Mouse (Mus musculus): ENCODE results near the gene Lrrc7.

Gene Lrrc7

DNA sequence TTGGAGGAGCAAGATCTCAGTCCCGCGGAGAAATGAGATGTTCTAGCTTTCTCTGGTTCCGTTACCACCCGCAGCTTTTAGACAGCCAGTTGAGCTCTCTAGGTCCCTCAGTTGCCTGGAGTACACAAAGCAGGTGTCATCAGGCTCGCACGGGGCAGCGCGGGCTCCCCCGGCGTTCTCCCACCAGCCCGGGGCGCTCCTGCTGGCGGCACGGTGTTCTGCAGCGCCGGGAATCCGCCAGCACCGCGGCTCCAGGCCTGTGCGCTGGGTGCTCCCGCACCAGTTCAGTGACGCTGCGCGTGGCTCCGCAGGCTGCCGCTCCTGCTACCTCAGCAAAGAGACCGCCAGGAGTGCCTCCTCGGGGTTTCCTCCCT, at the start of gene Lrrc7:
Lrrc7 (minus strand) TSS at position 235 of the 374 bp plus-strand sequence.
- DNase-seq (ENCODE audit: low spot score): no peak

DNA sequence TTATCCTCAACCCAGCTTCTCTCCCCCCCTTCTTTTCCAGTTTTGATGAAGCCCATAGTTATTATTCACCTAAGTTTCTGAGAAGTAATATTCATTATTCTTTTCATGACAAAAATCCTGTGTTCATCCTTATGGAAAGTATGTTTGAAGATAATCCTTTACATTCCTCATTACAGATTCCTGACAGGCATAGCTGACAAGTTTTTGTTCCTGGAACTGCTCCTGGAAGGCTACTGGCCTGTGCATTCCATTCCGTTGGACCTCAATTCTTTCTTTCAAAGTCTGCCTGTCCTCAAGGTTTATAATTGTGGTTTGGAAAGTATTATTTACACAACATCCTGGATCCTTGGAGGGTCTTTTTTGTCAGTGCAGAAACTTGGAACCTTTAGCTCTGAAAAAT, 45.0 kb upstream of the Lrrc7 start:
- DNase-seq (ENCODE audit: low spot score): no peak

DNA sequence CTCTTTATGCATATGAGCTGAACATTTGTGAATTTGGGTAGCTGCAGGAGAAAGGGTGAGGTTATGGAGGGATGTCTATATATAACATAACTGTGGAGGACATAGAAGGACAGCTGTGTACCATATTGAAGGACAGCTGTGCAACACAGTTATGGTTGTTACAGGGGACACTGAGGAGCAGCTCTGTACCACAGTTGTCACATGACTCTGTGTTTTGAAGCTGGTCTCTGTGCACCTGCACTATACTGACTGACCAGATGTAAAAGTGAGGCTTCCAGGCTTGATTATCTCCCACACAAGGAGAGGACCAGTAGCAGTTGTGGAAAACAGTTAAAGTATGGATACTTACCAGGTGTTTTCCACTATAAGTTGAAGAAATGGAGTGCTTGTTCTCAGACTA, 43.3 kb upstream of the Lrrc7 start:
- DNase-seq (ENCODE audit: low spot score): no peak

DNA sequence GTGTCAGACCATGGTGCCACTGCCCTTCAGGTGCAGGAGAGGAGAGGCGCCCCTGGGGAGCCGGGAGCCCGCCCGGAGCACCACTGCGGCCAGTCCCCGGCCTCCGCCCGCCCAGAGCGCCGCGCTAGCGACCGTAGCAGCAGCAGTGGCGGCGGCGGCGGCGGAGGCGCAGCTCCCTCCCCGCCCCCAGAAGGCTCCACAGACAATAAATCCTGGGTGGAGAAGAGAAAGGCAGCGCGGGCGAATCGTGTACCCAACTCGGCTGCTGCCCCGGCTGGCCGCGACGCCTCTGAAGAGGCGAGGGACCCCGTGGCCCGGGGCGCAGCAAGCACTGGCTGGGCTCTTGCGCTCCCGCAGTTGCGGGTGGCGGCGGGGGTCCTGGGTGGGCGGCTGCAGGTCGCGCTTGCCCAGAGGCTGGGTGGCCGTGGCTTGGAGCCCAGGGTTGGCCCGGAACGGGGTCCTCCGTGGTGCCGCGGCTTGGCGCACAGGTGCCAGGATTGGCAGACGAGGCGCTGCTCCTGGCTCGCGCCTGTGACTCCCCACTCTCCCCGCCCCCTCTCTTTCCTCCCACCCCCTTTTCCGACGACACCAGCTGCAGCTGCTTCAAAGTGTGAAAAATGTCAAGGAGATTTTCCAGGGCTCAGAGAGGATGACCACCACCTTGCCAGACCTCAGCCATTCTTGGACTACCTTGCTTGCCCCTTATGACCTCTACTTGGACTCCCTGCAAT, 600 bp downstream of the Lrrc7 start:
- no peak for DNase-seq (ENCODE audit: low spot score)

DNA sequence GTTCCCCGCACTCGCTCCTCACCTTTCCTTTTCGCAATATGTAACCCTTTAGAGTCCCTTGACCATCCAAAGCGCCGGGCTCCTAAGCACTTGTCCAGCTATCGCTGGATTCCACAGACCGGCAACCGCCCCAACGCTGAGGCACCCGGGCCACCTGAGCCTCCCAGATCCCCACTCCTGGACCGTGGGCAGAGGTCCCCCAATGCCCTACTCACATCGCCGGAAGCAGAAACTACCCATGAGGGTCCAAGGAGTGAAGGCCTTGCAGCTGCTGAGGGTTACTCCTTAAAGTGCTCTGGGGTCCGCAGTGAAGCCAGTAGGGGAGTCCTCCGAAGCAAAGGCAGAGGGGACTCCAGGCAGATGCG, 1.1 kb downstream of the Lrrc7 start:
- DNase-seq (ENCODE audit: low spot score): no peak

DNA sequence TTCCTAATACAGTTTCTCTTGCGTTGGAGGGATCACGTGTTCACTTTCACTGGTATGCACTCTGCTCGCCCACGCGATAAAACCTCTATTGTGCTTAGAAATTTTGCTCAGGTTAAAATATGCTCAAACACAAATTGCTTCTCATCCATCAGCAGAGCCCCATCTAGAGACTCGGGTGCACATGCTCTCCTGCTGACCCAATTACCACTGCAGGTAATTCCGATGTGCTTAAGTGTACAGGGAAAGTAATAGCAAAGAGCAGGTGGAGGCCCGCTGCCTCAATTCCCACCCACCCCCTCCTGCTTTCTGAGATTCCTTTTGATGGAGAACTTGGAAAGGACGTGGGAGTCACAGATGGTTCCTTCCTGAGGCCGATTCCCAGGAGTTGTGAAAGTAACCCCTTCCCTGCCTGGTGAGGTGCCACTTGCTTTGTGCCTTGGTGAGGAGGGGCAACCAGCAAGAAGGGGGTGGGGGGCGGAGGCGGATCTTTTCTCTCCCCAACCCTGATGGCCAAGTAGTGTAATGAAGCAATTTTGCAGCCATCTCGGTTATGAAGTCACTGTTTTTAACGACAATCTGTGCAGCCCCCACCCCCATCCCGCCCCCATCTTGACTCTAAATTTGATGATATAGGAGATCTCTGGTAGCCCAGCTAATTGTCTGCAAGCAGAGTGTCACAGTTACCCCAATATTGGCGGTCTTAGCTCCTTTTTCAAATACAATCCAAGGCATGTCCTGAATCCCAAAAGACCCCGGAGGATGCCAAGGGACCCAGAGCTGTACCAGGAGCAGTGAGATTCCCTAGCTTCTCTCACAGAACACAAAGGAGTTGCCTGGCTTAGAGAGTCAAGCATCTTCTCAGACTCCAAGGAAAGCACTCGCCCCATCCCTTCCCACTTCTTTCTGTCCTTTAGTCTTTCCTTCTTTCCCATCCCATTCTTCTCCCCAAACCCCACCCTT, 2.0 kb downstream of the Lrrc7 start:
- no peak for DNase-seq (ENCODE audit: low spot score)

DNA sequence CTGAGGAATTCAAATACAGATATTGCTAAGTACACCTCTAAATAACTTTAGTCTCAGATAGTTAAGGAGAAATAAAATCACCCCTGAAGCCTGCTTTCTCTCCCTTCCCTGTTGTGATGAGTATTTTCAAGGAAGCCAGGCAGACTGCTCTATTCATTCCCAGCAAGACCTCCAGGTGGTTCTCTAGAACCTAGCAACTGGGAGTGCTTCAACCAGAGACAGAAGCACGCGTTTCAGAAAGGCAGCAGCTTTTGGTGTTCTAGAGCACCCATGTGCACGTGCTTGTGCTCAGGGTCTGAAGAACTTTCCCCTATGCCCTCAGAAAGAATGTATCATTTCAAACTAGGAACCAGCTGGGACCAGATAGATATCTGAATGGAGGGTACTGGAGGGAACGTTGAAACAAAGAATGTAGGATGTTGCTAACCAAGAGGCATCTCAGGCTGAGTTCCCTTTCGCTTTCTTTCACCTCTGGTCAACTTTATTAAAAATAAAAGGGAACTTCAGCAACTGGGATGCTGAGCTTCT, 2.8 kb downstream of the Lrrc7 start:
- DNase-seq (ENCODE audit: low spot score): no peak

DNA sequence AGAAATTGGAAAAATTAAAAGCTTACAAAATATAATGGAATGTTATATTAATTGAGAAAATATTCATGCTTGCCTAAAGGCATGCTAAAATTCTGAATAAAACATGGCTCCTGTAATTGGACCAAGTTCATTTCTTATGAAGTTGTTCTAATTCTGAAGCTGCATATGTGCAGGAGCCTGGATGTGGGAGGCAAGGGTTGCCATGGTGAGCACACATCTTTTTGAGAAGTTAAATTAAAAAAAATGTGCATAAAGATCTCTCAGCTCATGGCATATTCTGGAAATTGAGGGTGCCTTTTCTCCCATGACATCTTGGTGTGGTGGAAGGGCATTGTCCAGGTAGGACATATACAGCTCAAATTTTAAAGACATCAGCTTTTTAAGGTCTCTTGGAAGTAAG, 3.4 kb downstream of the Lrrc7 start:
- DNase-seq (ENCODE audit: low spot score): no peak

DNA sequence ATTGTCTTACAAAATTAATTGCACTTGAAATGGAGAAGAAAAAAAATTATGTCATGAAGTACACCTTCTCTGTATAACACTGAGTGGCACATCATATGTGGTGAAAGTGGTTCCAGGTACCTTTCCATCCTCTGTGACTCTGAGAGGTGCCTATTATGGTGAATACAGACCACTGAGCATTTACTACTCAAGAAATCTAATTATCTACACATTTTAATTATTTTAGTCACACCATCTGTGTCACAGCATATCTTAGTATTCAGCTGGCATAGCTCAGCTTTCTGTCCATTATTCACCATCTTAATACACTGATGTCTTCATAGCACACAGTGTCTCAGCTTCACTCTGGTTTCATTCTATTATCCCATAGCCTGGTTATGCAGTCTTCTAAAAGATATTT, 7.7 kb downstream of the Lrrc7 start:
- DNase-seq (ENCODE audit: low spot score): no peak

DNA sequence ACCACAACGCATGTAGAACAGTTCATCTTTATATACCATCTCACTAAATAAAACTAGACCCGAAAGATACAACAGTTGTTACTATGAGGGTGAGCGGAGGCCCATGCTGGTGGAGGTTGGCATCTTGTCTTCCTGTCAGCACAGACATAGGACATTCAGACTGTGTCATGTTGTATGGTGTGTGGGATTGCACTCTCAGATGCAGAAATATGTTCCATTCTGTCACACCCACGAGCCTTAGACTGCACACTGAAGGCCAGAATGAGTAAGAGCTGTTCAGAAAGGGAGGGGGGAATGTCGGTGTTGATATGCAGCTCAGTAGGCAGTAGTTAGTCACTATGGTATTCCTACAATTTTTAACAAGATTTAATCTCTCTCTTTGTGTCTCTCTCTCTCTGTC, 9.9 kb downstream of the Lrrc7 start:
- no peak for DNase-seq (ENCODE audit: low spot score)

DNA sequence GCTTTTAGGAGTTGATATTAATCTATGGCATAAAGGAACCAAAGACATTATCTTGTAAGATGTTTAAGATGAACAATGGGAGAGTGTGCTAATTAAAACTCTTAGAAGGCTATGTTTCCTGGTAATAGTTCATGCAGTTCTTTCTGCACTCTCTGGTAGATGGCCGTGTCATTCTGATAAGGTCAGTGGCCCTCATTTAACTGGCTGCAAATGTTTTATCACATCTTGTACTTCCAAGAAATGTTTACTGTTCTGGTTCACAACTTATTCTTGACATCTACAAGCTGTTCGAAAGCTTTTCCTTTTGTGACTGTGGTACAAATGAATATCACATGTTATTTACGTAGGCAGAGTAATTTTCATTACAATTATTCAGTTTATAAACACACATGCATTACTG, 18.5 kb downstream of the Lrrc7 start:
- no peak for DNase-seq (ENCODE audit: low spot score)

DNA sequence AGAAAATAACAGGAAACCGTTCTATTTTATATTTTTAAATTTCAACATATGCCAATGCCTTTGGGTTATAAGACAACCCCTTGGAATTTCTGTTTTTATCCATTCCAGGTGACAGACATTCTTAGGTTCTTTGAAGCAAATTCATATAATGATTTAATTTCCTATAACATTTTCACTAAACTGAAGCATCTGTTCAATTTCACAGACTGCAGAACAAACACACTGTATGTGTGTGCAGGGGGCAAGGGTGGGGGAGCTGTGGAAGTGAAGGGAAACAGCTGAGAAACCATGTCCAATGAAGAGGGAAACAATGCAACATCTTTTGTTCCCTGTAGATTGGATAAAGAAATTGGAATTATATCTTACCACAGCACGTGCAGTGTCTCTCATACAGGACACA, 29.2 kb downstream of the Lrrc7 start:
- no peak for DNase-seq (ENCODE audit: low spot score)

DNA sequence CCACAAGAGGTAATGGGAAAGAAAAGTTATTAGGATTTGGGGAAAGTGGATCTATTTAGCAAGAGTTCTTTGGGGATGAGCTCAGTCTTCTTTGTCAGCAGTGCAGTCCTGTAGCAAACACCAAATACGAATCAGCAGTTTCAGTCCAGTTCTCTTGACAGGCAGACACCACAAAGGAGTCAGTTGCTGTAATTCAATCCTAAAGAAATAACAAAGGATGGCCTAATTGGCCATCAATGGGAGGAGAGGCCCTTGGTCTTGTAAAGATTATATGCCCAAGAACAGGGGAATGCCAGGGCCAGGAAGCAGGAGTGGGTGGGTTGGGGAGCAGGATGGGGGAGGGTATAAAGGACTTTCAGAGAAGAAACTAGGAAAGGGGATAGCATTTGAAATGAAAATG, 33.5 kb downstream of the Lrrc7 start:
- no peak for DNase-seq (ENCODE audit: low spot score)

DNA sequence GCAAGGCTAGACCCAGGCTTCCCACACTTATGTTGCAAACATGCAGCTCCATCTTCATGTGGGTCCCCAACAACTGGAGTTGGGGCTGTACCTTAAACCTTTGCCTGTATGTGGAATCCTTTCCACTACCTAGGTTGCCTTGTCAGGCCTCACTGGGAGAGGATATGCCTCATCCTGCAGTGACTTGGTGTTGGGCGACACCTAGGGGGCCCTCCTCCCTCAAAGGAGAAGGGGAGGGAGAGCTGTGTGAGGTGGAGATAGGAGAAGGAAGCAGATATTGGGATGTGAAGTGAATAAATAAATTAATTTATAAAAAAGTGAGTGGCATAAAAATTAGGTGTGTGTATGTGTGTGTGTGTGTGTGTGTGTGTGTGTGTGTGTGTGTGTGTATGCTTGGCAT, 68.3 kb downstream of the Lrrc7 start:
- DNase-seq (ENCODE audit: low spot score): no peak

DNA sequence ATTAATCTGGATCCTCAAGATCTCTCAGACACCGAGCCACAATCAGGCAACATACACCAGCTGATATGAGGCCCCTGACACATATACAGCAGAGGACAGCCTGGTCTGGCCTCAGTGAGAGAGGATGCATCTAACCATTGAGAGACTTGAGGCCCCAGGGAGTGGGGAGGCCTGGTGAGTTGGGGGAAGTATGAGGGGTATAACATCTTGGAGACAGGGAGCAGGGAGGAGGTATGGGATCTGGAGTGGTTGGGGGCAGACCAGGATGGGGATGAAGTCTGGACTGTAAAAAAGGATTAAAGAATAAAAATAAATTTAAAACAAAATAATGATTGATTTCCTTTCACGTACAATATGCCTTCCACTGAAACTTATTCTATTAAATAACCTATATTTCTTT, 82.3 kb downstream of the Lrrc7 start:
- no peak for DNase-seq (ENCODE audit: low spot score)

DNA sequence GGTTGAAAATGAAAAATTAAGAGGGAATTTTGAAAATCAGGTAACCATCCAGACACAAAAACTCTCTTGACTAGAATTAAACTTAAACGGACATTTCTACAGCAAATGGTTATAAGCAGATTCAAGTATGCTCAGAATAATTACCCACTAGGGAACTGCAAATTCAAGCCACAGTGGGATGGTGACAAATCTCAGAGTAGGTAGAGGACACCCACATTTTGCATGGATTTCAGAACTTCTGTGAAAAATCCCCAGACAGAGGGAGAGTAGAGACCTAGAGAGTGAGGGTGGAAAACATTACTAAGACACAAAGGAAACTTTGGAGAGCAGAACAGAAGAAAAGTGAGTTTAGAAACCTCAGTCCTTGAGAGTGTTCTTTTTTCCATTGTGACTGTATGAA, 161.4 kb downstream of the Lrrc7 start:
- DNase-seq (ENCODE audit: low spot score): no peak

DNA sequence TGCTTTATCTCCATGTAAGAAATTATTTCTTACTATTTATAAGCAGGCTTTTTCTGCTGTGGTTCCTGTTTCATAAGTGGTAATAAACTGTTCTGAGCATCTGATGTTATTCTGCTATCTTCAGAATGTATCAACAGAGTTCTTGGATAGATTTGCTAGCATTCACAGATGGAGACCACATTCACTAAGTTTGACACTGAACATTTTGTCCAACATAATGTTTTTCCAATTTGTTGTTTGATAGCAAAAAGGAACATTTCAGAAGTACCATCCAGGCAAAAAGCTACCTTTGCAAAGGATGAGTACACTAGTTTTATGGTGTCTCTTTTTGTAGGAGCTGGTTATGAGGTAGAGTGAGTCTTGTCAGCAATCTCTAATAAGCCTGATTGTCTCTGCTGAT, 170.5 kb downstream of the Lrrc7 start:
- DNase-seq (ENCODE audit: low spot score): no peak

DNA sequence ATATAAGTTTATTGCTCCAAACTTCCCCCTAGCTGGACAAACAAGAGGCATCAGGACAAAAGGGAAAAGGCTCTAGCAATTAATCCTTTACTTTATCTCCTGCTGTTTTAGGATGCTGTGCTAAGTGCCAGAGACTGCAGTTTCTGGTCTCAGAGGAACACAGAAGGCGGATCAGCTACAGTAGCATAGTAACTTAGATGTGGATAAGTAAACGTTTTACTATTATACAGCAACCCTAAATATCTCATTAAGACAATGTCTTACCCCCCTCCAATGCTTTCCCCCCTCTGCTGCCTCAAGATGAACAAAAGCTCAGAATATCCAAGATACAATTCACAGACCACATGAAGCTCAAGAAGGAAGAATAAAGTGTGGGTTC, 174.0 kb downstream of the Lrrc7 start:
- no peak for DNase-seq (ENCODE audit: low spot score)

DNA sequence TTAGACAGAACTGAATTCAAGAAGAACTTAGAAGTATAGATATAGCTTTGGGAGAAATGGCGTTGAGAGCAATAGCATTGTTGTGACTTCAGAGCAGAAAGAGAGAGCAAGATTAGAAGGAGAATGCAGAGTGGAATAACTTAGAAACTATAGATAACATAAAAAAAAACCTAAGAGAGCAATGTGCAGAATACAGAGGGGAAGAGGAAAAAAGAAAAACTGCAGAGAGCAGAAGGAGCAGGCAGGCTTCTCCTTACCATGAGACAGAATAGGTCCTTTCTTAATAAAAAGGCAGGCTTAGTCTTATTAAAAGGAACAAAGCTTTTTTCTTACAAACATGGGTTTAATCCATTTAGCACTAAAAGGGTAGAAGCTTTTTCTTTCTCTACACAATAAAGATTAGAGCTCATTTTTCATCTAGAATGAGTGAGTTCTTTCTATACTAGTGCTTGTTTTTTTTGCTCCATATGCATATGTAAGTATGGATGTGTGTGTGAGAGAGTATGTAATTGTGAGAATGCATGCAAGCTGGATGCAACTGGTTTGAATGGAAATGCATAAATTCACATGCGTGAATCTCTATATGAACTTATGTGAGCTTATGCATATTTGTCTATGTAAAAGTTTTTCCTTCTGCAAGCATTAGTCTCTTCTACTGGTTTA, 174.5 kb downstream of the Lrrc7 start:
- no peak for DNase-seq (ENCODE audit: low spot score)

DNA sequence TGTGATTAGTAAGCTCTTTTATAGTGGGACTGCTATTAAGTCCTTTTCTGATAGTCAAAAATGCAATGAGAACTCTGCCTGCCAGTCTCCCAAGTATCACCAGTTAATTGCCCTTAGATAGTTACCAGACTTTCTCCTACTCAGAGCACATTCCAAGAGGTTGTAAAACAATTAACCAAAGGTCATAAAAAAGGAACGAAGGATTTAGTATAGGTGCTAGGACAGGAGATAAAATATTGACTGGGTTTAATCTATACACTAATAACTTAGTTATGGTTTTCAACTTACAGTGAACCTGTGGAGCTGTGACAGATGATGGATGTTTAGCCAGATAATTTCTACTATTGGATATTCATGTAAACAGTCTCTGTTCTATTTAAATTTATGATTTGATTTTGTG, 175.2 kb downstream of the Lrrc7 start:
- DNase-seq (ENCODE audit: low spot score): no peak

DNA sequence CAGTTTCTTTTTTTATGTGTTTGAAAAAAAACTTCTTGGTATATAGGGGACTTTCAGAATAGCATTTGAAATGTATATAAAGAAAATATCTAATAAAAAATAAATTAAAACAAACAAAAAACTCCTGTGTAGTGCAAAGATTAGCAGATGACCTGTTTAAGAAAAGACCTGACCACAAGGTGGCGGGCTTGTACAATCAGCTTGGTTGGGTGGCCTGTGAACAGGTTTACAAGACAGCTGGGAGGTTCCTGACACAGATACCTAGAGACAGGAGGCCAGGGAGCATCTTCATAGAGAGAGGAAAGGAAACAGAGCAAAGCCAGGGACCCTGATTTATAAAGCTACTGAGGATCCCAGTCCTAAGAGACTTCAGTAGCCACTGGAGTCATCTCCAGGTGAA, 186.1 kb downstream of the Lrrc7 start:
- peak; percentile 8 for DNase-seq (ENCODE audit: low spot score)

DNA sequence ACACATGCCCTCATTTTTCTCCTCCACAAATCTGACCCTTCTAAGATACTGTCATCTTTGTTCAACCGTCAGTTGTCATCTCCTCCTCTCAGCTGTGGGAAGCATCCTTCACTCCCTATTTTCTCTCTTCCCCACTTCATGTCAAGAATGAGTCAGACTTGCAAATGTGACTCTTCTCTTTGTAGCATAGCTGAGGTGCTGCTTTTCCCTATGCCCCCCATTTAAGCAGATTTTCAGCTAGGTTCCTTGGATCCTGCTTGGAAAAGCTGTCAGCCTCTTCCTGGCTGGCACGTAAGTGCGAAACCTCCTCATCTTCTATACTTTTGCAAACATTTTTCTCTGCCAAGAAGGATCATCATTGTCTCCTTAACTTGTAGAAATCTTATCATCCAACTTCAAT, 192.9 kb downstream of the Lrrc7 start:
- DNase-seq (ENCODE audit: low spot score): no peak

DNA sequence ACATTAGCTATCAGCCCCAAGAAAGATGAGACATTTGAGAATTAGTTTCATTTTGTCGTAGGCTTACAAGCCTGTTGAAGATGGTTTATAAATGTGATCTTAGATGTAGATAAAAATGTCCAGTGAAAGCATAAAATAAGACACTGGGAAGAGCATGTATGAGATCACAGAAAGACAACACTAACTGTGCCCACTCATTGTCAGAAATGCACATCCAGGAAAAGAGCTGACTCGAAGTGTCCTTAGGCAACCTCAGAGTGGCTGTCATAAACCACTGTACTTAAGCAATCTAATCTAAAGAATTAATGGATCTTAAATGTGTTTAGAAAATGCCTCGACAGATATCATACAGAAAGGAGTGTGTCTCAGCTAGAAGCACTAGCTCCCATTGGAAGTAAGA, 196.2 kb downstream of the Lrrc7 start:
- DNase-seq (ENCODE audit: low spot score): no peak
